Mouse (Mus musculus): ENCODE data around the gene Sf3a1.

Gene Sf3a1

GRCm38 (mm10) chr11:4219317-4219751, 59.2 kb downstream of the Sf3a1 start:
- peak; percentile 79 to 81 for DNase-seq

- peak in 1 of 2 experiments; percentile 19 for DNase-seq
Observed at GRCm38 (mm10) chr11:4219908-4220307, 59.8 kb downstream of the Sf3a1 start.

- peak; percentile 91 to 94 for DNase-seq
Observed at GRCm38 (mm10) chr11:4220443-4221400, 60.6 kb downstream of the Sf3a1 start.

- DNase-seq, result no peak
Observed at GRCm38 (mm10) chr11:4222046-4222950, 62.1 kb downstream of the Sf3a1 start.

- peak; percentile 20 to 35 for DNase-seq
Observed at GRCm38 (mm10) chr11:4223393-4224188, 63.4 kb downstream of the Sf3a1 start.

- DNase-seq, result no peak
Observed at GRCm38 (mm10) chr11:4224223-4224622, 64.1 kb downstream of the Sf3a1 start.

GRCm38 (mm10) chr11:4226569-4227325, 66.6 kb downstream of the Sf3a1 start:
- DNase-seq, result no peak

GRCm38 (mm10) chr11:4228463-4228862, 68.3 kb downstream of the Sf3a1 start:
- DNase-seq, result peak; percentile 94 to 95

GRCm38 (mm10) chr11:4229841-4230240, 69.7 kb downstream of the Sf3a1 start:
- DNase-seq, result no peak

GRCm38 (mm10) chr11:4231435-4231834, 71.3 kb downstream of the Sf3a1 start:
- no peak for DNase-seq
